Mouse (Mus musculus): ENCODE measurements at regions not wholly inside any gene's neighbourhood (a gene's known extent, or its start where the extent isn't known, plus 50 kb on each side); places are given as distances from the start of the nearest gene placed in this dataset.
"Not testable (repeated sequence)": the region's sequence is repeated elsewhere in the genome, so short reads cannot be mapped to it uniquely, and the experiment has no call there.

GRCm38 (mm10) chr19:3158149-3158548 is 124.6 kb upstream of the Mrpl21 start:
- DNase-seq (ENCODE audit: extremely low spot score, low read depth, low spot score): not testable (repeated sequence)

GRCm38 (mm10) chr19:3159346-3159745 is 123.4 kb upstream of the Mrpl21 start:
- DNase-seq (ENCODE audit: extremely low spot score, low read depth, low spot score): no peak

- DNase-seq (ENCODE audit: extremely low spot score, low read depth, low spot score): no peak
Observed at GRCm38 (mm10) chr19:3167683-3168082, 115.0 kb upstream of the Mrpl21 start.

- no peak for DNase-seq (ENCODE audit: extremely low spot score, low read depth, low spot score)
Observed at GRCm38 (mm10) chr19:3182625-3183024, 100.1 kb upstream of the Mrpl21 start.

GRCm38 (mm10) chr19:3192644-3193043 is 90.1 kb upstream of the Mrpl21 start:
- no peak for DNase-seq (ENCODE audit: extremely low spot score, low read depth, low spot score)

GRCm38 (mm10) chr19:3204504-3204903 is 78.2 kb upstream of the Mrpl21 start:
- DNase-seq (ENCODE audit: extremely low spot score, low read depth, low spot score): not testable (repeated sequence)

- DNase-seq (ENCODE audit: extremely low spot score, low read depth, low spot score): not testable (repeated sequence)
Observed at GRCm38 (mm10) chr19:3205406-3205805, 77.3 kb upstream of the Mrpl21 start.

- DNase-seq (ENCODE audit: extremely low spot score, low read depth, low spot score): peak; percentile 5
Observed at GRCm38 (mm10) chr19:3208283-3208682, 74.4 kb upstream of the Mrpl21 start.

Data from hindlimb bud, embryonic 11.5 days (tissue).